Mouse (Mus musculus): ENCODE measurements around the gene Ece1. TPM values are rescaled to one million over a fixed set of nuclear protein-coding genes. Genes with fewer than 3 reads are reported as not detected.

Gene Ece1
- polyA plus RNA-seq, 1 experiment from 2014 or later: 20.7 TPM

GRCm38 (mm10) chr4:137892713-137893242, 30.7 kb downstream of the Ece1 start:
- H3K27me3 ChIP-seq (replicated peaks): no peaks in the 10 kb centered on the region
- WGBS: 7% methylated on average over 11 of the region's 11 CpGs
- H3K4me3 ChIP-seq: no peak overlapping the region
- H3K9me3 ChIP-seq: no peaks in the 10 kb centered on the region
- peaks cover 54% of the 10 kb centered on the region for H3K4me1 ChIP-seq
- no peaks in the 10 kb centered on the region for H3K36me3 ChIP-seq (replicated peaks)
- peak; percentile 83 for ATAC-seq (replicated peaks)
- H3K9ac ChIP-seq: peak overlapping the region; percentile 6; the same call in 1 of the 2 replicates
- peak overlapping the region; percentile 36 for H3K4me2 ChIP-seq
- peak overlapping the region; percentile 86 for H3K27ac ChIP-seq

GRCm38 (mm10) chr4:137896612-137897297, 34.7 kb downstream of the Ece1 start:
- peak; percentile 21; the same call in 1 of the 2 replicates for ATAC-seq (replicated peaks)
- Histone ChIP-seq H3K9me3 (no peaks in the 10 kb centered on the region), H3K4me2 (no peak overlapping the region), H3K27me3 (replicated peaks) (no peaks in the 10 kb centered on the region), H3K27ac (peak overlapping the region; percentile 57), H3K9ac (no peak overlapping the region), H3K4me3 (no peak overlapping the region), H3K36me3 (replicated peaks) (no peaks in the 10 kb centered on the region), H3K4me1 (peaks cover 44% of the 10 kb centered on the region)
- 9% methylated on average over 12 of the region's 12 CpGs for WGBS

- 6% methylated on average over 8 of the region's 8 CpGs for WGBS
- H3K9ac ChIP-seq: no peak overlapping the region
Observed at GRCm38 (mm10) chr4:137897298-137897612, 35.2 kb downstream of the Ece1 start.

GRCm38 (mm10) chr4:137898490-137898889, 36.5 kb downstream of the Ece1 start:
- H3K4me1 ChIP-seq: peaks cover 41% of the 10 kb centered on the region

More at GRCm38 (mm10) chr4:137897298-137897612, 35.2 kb downstream of the Ece1 start:
- peak; percentile 25; the same call in 1 of the 2 replicates for ATAC-seq (replicated peaks)
- peak overlapping the region; percentile 57 for H3K27ac ChIP-seq
- no peak overlapping the region for H3K4me3 ChIP-seq
- H3K4me1 ChIP-seq: peaks cover 43% of the 10 kb centered on the region
- H3K36me3 ChIP-seq (replicated peaks): no peaks in the 10 kb centered on the region
- H3K4me2 ChIP-seq: no peak overlapping the region; the same call in 1 of the 2 replicates
- no peaks in the 10 kb centered on the region for H3K9me3 ChIP-seq
- H3K27me3 ChIP-seq (replicated peaks): no peaks in the 10 kb centered on the region

GRCm38 (mm10) chr4:137902268-137902667, 40.2 kb downstream of the Ece1 start:
- Histone ChIP-seq H3K9ac (no peak overlapping the region), H3K36me3 (replicated peaks) (no peaks in the 10 kb centered on the region), H3K4me1 (peaks cover 23% of the 10 kb centered on the region), H3K4me3 (no peak overlapping the region), H3K27me3 (replicated peaks) (no peaks in the 10 kb centered on the region), H3K9me3 (no peaks in the 10 kb centered on the region), H3K27ac (no peak overlapping the region), H3K4me2 (no peak overlapping the region)
- 34% methylated on average over 13 of the region's 13 CpGs for WGBS
- no peak for ATAC-seq (replicated peaks)

More at GRCm38 (mm10) chr4:137898490-137898889, 36.5 kb downstream of the Ece1 start:
- no peak overlapping the region for H3K27ac ChIP-seq
- no peaks in the 10 kb centered on the region for H3K27me3 ChIP-seq (replicated peaks)
- H3K4me3 ChIP-seq: no peak overlapping the region
- H3K9ac ChIP-seq: no peak overlapping the region
- no peak for ATAC-seq (replicated peaks)
- no peaks in the 10 kb centered on the region for H3K36me3 ChIP-seq (replicated peaks)
- no peak overlapping the region for H3K4me2 ChIP-seq
- no peaks in the 10 kb centered on the region for H3K9me3 ChIP-seq
- 90% methylated on average over 7 of the region's 7 CpGs for WGBS

GRCm38 (mm10) chr4:137902873-137903272, 40.8 kb downstream of the Ece1 start:
- H3K27ac ChIP-seq: no peak overlapping the region
- H3K4me1 ChIP-seq: peaks cover 17% of the 10 kb centered on the region
- ATAC-seq (replicated peaks): no peak
- H3K36me3 ChIP-seq (replicated peaks): no peaks in the 10 kb centered on the region
- no peak overlapping the region for H3K4me3 ChIP-seq
- no peaks in the 10 kb centered on the region for H3K27me3 ChIP-seq (replicated peaks)
- H3K4me2 ChIP-seq: no peak overlapping the region
- no peak overlapping the region for H3K9ac ChIP-seq
- no peaks in the 10 kb centered on the region for H3K9me3 ChIP-seq
- WGBS: 38% methylated on average over 7 of the region's 7 CpGs

GRCm38 (mm10) chr4:137904956-137905551, 43.0 kb downstream of the Ece1 start:
- Histone ChIP-seq H3K27ac (0 out of 2 replicates have a peak overlapping the region, but pooled peaks have one; percentile 0), H3K9ac (no peak overlapping the region), H3K36me3 (replicated peaks) (no peaks in the 10 kb centered on the region), H3K4me1 (peaks cover 11% of the 10 kb centered on the region), H3K9me3 (no peaks in the 10 kb centered on the region), H3K4me2 (no peak overlapping the region), H3K27me3 (replicated peaks) (no peaks in the 10 kb centered on the region), H3K4me3 (no peak overlapping the region)
- 65% methylated on average over 13 of the region's 13 CpGs for WGBS
- ATAC-seq (replicated peaks): no peak

GRCm38 (mm10) chr4:137907979-137908378, 45.9 kb downstream of the Ece1 start:
- no peak overlapping the region for H3K9ac ChIP-seq
- H3K4me3 ChIP-seq: no peak overlapping the region
- no peaks in the 10 kb centered on the region for H3K36me3 ChIP-seq (replicated peaks)
- H3K4me2 ChIP-seq: no peak overlapping the region
- no peaks in the 10 kb centered on the region for H3K9me3 ChIP-seq
- no peaks in the 10 kb centered on the region for H3K27me3 ChIP-seq (replicated peaks)
- no peak overlapping the region for H3K27ac ChIP-seq
- peaks cover 3% of the 10 kb centered on the region for H3K4me1 ChIP-seq
- ATAC-seq (replicated peaks): no peak
- 58% methylated on average over 13 of the region's 13 CpGs for WGBS

- no peak overlapping the region for H3K27ac ChIP-seq
- 95% methylated on average over 7 of the region's 7 CpGs for WGBS
- H3K9ac ChIP-seq: no peak overlapping the region
- no peak for ATAC-seq (replicated peaks)
- H3K4me1 ChIP-seq: peaks cover 8% of the 10 kb centered on the region
- H3K4me2 ChIP-seq: no peak overlapping the region
- H3K27me3 ChIP-seq (replicated peaks): no peaks in the 10 kb centered on the region
- H3K36me3 ChIP-seq (replicated peaks): no peaks in the 10 kb centered on the region
- H3K4me3 ChIP-seq: no peak overlapping the region
- no peaks in the 10 kb centered on the region for H3K9me3 ChIP-seq
Observed at GRCm38 (mm10) chr4:137908489-137908888, 46.5 kb downstream of the Ece1 start.

GRCm38 (mm10) chr4:137908915-137909314, 46.9 kb downstream of the Ece1 start:
- ATAC-seq (replicated peaks): no peak
- no peak overlapping the region for H3K4me3 ChIP-seq
- H3K4me1 ChIP-seq: peaks cover 13% of the 10 kb centered on the region
- H3K27me3 ChIP-seq (replicated peaks): no peaks in the 10 kb centered on the region
- no peak overlapping the region for H3K9ac ChIP-seq
- no peaks in the 10 kb centered on the region for H3K9me3 ChIP-seq
- 84% methylated on average over 4 of the region's 4 CpGs for WGBS
- H3K36me3 ChIP-seq (replicated peaks): no peaks in the 10 kb centered on the region
- H3K27ac ChIP-seq: no peak overlapping the region
- no peak overlapping the region for H3K4me2 ChIP-seq

- no peaks in the 10 kb centered on the region for H3K9me3 ChIP-seq
- WGBS: 73% methylated on average over 4 of the region's 4 CpGs
- no peak for ATAC-seq (replicated peaks)
- no peak overlapping the region for H3K9ac ChIP-seq
- no peaks in the 10 kb centered on the region for H3K27me3 ChIP-seq (replicated peaks)
- H3K4me2 ChIP-seq: no peak overlapping the region
- no peak overlapping the region for H3K27ac ChIP-seq
- no peaks in the 10 kb centered on the region for H3K36me3 ChIP-seq (replicated peaks)
- H3K4me3 ChIP-seq: no peak overlapping the region
- peaks cover 17% of the 10 kb centered on the region for H3K4me1 ChIP-seq
Observed at GRCm38 (mm10) chr4:137909471-137909870, 47.4 kb downstream of the Ece1 start.

GRCm38 (mm10) chr4:137910382-137911009, 48.5 kb downstream of the Ece1 start:
- H3K9me3 ChIP-seq: no peaks in the 10 kb centered on the region
- H3K4me1 ChIP-seq: peaks cover 17% of the 10 kb centered on the region
- no peak overlapping the region for H3K4me2 ChIP-seq
- H3K36me3 ChIP-seq (replicated peaks): no peaks in the 10 kb centered on the region
- no peak for ATAC-seq (replicated peaks)
- H3K4me3 ChIP-seq: no peak overlapping the region
- no peak overlapping the region for H3K27ac ChIP-seq
- no peak overlapping the region for H3K9ac ChIP-seq
- no peaks in the 10 kb centered on the region for H3K27me3 ChIP-seq (replicated peaks)
- 97% methylated on average over 5 of the region's 5 CpGs for WGBS

All from midbrain, embryonic 15.5 days (tissue).